Mouse (Mus musculus) hindbrain, embryonic 12.5 days (tissue): Measurements from ENCODE around the gene Ly9. TPM values are rescaled to one million over a fixed set of nuclear protein-coding genes. Genes with fewer than 3 reads are reported as not detected.

Experiments
- ATAC-seq: fragments of 200-750 bp; cut with Nextera tagmentation; 2 replicates; pipeline ENCODE4 v1.8.0; 2017; ENCODE audit warnings: moderate TSS enrichment; ENCODE audit not compliant: low FRiP score
- H3K27ac ChIP-seq: fragments of 300-500 bp; sonication (generic); 2 replicates; pipeline ENCODE4 v1.5.1; 2016; ENCODE audit warnings: mild to moderate bottlenecking
- H3K27me3 ChIP-seq: fragments of 300-500 bp; sonication (generic); 2 replicates; pipeline ENCODE4 v1.6.1; 2016; ENCODE audit warnings: mild to moderate bottlenecking
- H3K36me3 ChIP-seq: fragments of 300-500 bp; sonication (generic); 2 replicates; pipeline ENCODE4 v1.6.1; 2016; ENCODE audit warnings: mild to moderate bottlenecking
- H3K4me1 ChIP-seq: fragments of 300-500 bp; sonication (generic); 2 replicates; pipeline ENCODE4 v1.6.1; 2016
- H3K4me2 ChIP-seq: fragments of 300-500 bp; sonication (generic); replicated peaks from 2 replicates; pipeline ENCODE4 v1.6.1; 2016; ENCODE audit warnings: mild to moderate bottlenecking
- H3K4me3 ChIP-seq: fragments of 300-500 bp; sonication (generic); 2 replicates; pipeline ENCODE4 v1.5.1; 2016; ENCODE audit warnings: mild to moderate bottlenecking
- H3K9ac ChIP-seq: fragments of 300-500 bp; sonication (generic); 2 replicates; pipeline ENCODE4 v1.6.1; 2016; ENCODE audit warnings: mild to moderate bottlenecking, moderate library complexity
- H3K9me3 ChIP-seq: fragments of 300-500 bp; sonication (generic); replicated peaks from 2 replicates; pipeline ENCODE4 v1.6.1; 2016; ENCODE audit warnings: mild to moderate bottlenecking
- whole genome bisulfite sequencing: fragments of 180-500 bp; shearing (Covaris S2); methylation state at CpG from one replicate; pipeline ENCODE4 v1.1.7; 2016; 5-methylcytosine and 5-hydroxymethylcytosine counted together
- microRNA-seq: library from miRNA; unstranded; fragments of <30 nt; microRNA quantifications from one replicate; pipeline ENCODE4, GENCODE M21; 2017
- polyA plus RNA-seq: library from polyadenylated mRNA; unstranded; fragments of >200 nt; fragmentation: Nextera tagmentation; extraction: Ambion mirVana; gene quantifications from 2 replicates; pipeline ENCODE4 v1.2.1, GENCODE M21; 2016

Gene Ly9
- polyA plus RNA-seq, 1 experiment from 2014 or later: not detected

DNA sequence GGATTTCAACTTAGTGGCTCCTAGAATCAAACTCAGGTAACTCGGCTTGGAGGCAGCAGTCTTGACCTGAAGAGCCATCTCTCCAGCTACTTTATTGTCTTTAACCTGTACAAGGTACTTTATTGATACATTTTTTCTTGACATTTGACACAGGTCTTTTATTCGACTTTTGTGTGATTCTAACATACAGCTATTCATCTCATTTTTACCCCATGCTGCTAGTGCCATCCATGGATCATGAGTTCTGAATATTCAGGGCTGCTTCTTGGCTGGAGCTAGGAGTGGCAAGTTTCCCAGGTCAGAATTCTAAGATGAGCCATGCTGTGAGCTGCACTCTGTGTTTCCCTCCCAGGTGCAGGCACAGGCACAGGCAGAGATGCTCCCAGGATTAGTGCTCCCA is 55.0 kb downstream of the Ly9 start:
- no peak overlapping the region for H3K9ac ChIP-seq
- no peaks in the 10 kb centered on the region for H3K36me3 ChIP-seq
- H3K4me2 ChIP-seq: no peak overlapping the region
- H3K9me3 ChIP-seq: no peaks in the 10 kb centered on the region
- no peak for ATAC-seq
- no peaks in the 10 kb centered on the region for H3K27me3 ChIP-seq
- peaks cover 3% of the 10 kb centered on the region; the same call in 1 of the 2 replicates for H3K4me1 ChIP-seq
- no peak overlapping the region for H3K4me3 ChIP-seq
- 89% methylated on average over 2 of the region's 2 CpGs for WGBS
- no peak overlapping the region for H3K27ac ChIP-seq

DNA sequence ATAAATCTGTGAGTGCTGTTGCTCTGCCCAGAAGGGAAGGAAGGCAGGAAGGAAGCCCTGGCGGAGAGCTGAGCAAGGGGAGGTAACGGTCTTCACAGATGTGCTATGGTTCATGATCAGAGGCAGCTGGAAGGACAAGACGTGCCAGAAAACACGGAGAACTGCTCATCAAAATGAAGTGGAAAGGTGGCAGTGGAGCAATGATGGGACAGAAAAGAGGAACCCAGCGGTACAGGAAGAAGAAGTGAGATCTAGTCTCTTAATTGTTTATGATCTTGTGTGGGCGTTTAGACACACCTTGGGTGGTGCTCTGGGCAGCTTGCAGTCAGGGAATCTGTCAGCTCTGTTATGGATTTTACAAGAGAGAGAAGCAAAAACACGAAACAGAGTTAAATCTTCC is 55.9 kb downstream of the Ly9 start:
- H3K4me3 ChIP-seq: no peak overlapping the region
- no peak overlapping the region for H3K4me2 ChIP-seq
- no peaks in the 10 kb centered on the region for H3K36me3 ChIP-seq
- H3K9me3 ChIP-seq: no peaks in the 10 kb centered on the region
- no peak for ATAC-seq
- H3K4me1 ChIP-seq: peaks cover 3% of the 10 kb centered on the region; the same call in 1 of the 2 replicates
- H3K9ac ChIP-seq: no peak overlapping the region
- no peaks in the 10 kb centered on the region for H3K27me3 ChIP-seq
- no peak overlapping the region for H3K27ac ChIP-seq
- 77% methylated on average over 7 of the region's 7 CpGs for WGBS

DNA sequence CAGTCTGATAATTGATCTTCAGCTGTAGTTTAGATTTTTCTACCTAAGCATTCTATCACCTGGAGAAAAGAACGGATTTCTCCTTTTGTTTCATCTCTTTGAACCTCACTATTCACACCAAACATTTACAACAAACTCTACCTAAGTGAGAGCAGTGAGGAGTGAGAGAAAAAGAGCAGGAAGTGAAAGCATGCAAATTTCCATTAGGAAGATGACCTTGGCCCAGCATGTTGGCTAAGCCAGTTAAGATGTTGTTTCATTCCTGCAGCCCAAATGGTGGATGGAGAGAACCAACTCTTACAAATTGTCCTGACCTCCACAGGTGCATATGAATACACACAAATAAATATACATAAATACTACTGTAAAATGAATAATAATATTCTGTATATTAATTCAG is 66.5 kb downstream of the Ly9 start:
- Histone ChIP-seq H3K4me2 (no peak overlapping the region), H3K9ac (no peak overlapping the region), H3K4me3 (no peak overlapping the region), H3K4me1 (no peaks in the 10 kb centered on the region), H3K36me3 (no peaks in the 10 kb centered on the region), H3K9me3 (peaks cover 19% of the 10 kb centered on the region), H3K27ac (no peak overlapping the region), H3K27me3 (no peaks in the 10 kb centered on the region)
- no peak for ATAC-seq
- 83% methylated on average over 1 of the region's 1 CpGs for WGBS

Small RNA genes lying within 50 kb of the gene (microRNA-seq; reads per million reads assigned to microRNA genes)
- not detected for gene Mir7683

Other genes with a start within 250 kb of the Ly9 start
- gene Klhdc9, start 246.6 kb downstream of the Ly9 start, polyA plus RNA-seq: 2.0 and 3.6 TPM in 2 replicates
- gene Nectin4, start 237.3 kb downstream of the Ly9 start, polyA plus RNA-seq: 1.6 and 1.7 TPM in 2 replicates
- 0.83 and 0.98 TPM in 2 replicates for gene Arhgap30, start 218.5 kb downstream of the Ly9 start, polyA plus RNA-seq
- 175 and 182 TPM in 2 replicates for gene Usf1, start 196.1 kb downstream of the Ly9 start, polyA plus RNA-seq
- 8.1 and 9.4 TPM in 2 replicates for gene Tstd1, start 188.5 kb downstream of the Ly9 start, polyA plus RNA-seq
- gene F11r, start 169.9 kb downstream of the Ly9 start, polyA plus RNA-seq: 14.5 and 18.6 TPM in 2 replicates
- gene Alyref2, start 103.9 kb downstream of the Ly9 start, polyA plus RNA-seq: 21.0 and 26.1 TPM in 2 replicates
- gene Itln1, start 72.1 kb downstream of the Ly9 start, polyA plus RNA-seq: not detected in 2 replicates
- 0.08 TPM in 1 of 2 replicates, not detected in the other for gene Cd244a, start 48.2 kb downstream of the Ly9 start, polyA plus RNA-seq
- not detected in 2 replicates for gene Slamf7, start 45.6 kb upstream of the Ly9 start, polyA plus RNA-seq
- 0.48 and 0.52 TPM in 2 replicates for gene Cd48, start 74.6 kb upstream of the Ly9 start, polyA plus RNA-seq
- gene Slamf1, start 159.7 kb upstream of the Ly9 start, polyA plus RNA-seq: 0.29 and 0.31 TPM in 2 replicates
- gene Cd84, start 232.3 kb upstream of the Ly9 start, polyA plus RNA-seq: 0.85 and 1.3 TPM in 2 replicates